Mouse (Mus musculus): ENCODE measurements at regions not wholly inside any gene's neighbourhood (a gene's known extent, or its start where the extent isn't known, plus 50 kb on each side); places are given as distances from the start of the nearest gene placed in this dataset.

GRCm38 (mm10) chr2:115309856-115310631, 271.5 kb upstream of the BC052040 start:
- DNase-seq (ENCODE audit: low read depth, low spot score): no peak

GRCm38 (mm10) chr2:115318551-115318950, 263.0 kb upstream of the BC052040 start:
- no peak for DNase-seq (ENCODE audit: low read depth, low spot score)

- DNase-seq (ENCODE audit: low read depth, low spot score): no peak
These were observed 258.9 kb upstream of the BC052040 start for GRCm38 (mm10) chr2:115322582-115322981.

GRCm38 (mm10) chr2:115326526-115326925, 255.0 kb upstream of the BC052040 start:
- no peak for DNase-seq (ENCODE audit: low read depth, low spot score)

GRCm38 (mm10) chr2:115338178-115338577, 243.3 kb upstream of the BC052040 start:
- DNase-seq (ENCODE audit: low read depth, low spot score): no peak

GRCm38 (mm10) chr2:115339034-115339433, 242.5 kb upstream of the BC052040 start:
- no peak for DNase-seq (ENCODE audit: low read depth, low spot score)

- no peak for DNase-seq (ENCODE audit: low read depth, low spot score)
These were observed 239.2 kb upstream of the BC052040 start for GRCm38 (mm10) chr2:115342360-115342759.

GRCm38 (mm10) chr2:115346551-115346950, 235.0 kb upstream of the BC052040 start:
- no peak for DNase-seq (ENCODE audit: low read depth, low spot score)

GRCm38 (mm10) chr2:115348263-115348662, 233.3 kb upstream of the BC052040 start:
- DNase-seq (ENCODE audit: low read depth, low spot score): no peak

- DNase-seq (ENCODE audit: low read depth, low spot score): no peak
These were observed 210.4 kb upstream of the BC052040 start for GRCm38 (mm10) chr2:115371072-115371471.

- DNase-seq (ENCODE audit: low read depth, low spot score): no peak
These were observed 206.2 kb upstream of the BC052040 start for GRCm38 (mm10) chr2:115375336-115375735.

GRCm38 (mm10) chr2:115384414-115385180, 196.9 kb upstream of the BC052040 start:
- DNase-seq (ENCODE audit: low read depth, low spot score): no peak

GRCm38 (mm10) chr2:115385207-115386168, 196.0 kb upstream of the BC052040 start:
- DNase-seq (ENCODE audit: low read depth, low spot score): no peak

- no peak for DNase-seq (ENCODE audit: low read depth, low spot score)
These were observed 189.9 kb upstream of the BC052040 start for GRCm38 (mm10) chr2:115391575-115391974.

- DNase-seq (ENCODE audit: low read depth, low spot score): no peak
These were observed 189.3 kb upstream of the BC052040 start for GRCm38 (mm10) chr2:115392082-115392762.

- no peak for DNase-seq (ENCODE audit: low read depth, low spot score)
These were observed 187.4 kb upstream of the BC052040 start for GRCm38 (mm10) chr2:115394091-115394490.

GRCm38 (mm10) chr2:115398550-115398949, 183.0 kb upstream of the BC052040 start:
- no peak for DNase-seq (ENCODE audit: low read depth, low spot score)

GRCm38 (mm10) chr2:115399107-115399740, 182.3 kb upstream of the BC052040 start:
- no peak for DNase-seq (ENCODE audit: low read depth, low spot score)

GRCm38 (mm10) chr2:115399987-115400550, 181.4 kb upstream of the BC052040 start:
- DNase-seq (ENCODE audit: low read depth, low spot score): no peak

GRCm38 (mm10) chr2:115402246-115402645, 179.3 kb upstream of the BC052040 start:
- no peak for DNase-seq (ENCODE audit: low read depth, low spot score)
